Mouse (Mus musculus): Measurements from ENCODE around the gene Axin2.

The Axin2 gene

DNA sequence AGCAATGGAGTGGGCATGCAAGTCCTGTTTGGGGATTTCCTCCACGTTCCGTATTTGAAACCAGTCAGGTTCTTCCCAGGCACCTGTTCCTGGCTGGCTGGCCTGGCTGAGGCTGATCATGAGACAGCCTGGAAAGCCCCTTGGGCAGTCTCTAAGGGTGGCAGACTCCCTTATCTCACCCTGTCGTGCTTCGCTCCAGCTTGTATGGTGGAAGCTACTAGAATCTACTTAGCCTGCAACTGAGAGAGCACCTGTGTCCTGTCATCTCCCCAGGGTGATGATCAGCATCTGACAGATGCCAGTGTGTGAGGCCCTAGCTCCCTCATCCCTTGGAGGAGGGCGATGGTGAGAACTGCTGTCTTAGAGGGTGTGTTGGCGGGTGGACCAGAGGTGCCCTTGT lies 21.7 kb upstream of the Axin2 start:
- POLR2A ChIA-PET: interaction anchor here in 1 of 4 experiments (1.6 to 3.7 kb wide), 2 partner anchors 12 to 28 kb away, joined by 4 to 16 read pairs; no protein-coding TSS in a partner anchor
- CTCF ChIA-PET: interaction anchor here in 1 of 4 experiments (0.5 kb wide), 1 partner anchor 658 kb away, joined by 3 read pairs; no protein-coding TSS in a partner anchor

DNA sequence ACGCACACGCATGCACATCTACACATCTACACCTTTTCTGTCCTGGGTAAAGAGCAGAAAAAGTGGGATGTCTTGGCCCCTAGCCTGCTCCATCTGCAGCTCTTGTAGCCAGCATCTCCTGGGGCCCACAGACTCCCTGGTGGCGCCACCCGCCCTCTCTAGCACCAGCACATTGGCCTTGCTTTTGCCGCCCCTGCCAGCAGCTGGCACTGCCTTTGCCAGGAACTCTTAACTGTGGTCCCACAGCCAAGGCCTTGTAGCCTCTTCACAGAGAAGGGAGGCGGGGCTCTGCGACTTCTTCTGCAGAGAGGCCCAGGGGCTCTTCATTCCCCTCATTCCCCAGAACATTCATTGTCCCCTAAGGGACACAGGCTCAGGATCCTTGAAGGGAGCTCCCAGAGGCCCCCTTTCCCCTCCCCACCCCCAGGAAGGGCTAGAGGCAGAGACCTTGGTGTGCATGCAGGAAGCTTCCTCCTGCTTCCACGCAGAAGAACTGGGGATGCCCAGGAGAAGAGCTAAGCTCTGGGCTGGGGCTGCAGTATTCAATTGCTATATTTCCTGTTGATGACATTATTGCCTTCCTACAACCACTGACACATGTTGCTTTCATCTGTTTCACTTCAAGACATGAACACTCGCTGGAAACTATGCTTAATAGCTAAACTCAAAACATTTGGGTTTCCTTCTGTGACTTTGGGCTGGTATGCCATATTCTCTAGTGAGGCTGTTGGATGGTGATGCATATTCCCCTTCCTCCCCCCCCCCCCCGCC lies 19.2 kb upstream of the Axin2 start:
- ChIA-PET CTCF (interaction anchor here in 2 of 4 experiments (0.9 to 1.3 kb wide), 2 partner anchors 8 to 10 kb away, joined by 3 read pairs; no protein-coding TSS in a partner anchor), POLR2A (interaction anchor here in 1 of 4 experiments (0.6 to 3.7 kb wide), 4 partner anchors 9 to 140 kb away, joined by 3 to 16 read pairs (median 5); no protein-coding TSS in a partner anchor)

GRCm38 (mm10) chr11:108901670-108902069 lies 18.5 kb upstream of the Axin2 start:
- CTCF ChIA-PET: interaction anchor here in 1 of 4 experiments (0.9 kb wide), 1 partner anchor 9 kb away, joined by 3 read pairs; no protein-coding TSS in a partner anchor

GRCm38 (mm10) chr11:108902303-108902702 lies 17.8 kb upstream of the Axin2 start:
- POLR2A ChIA-PET: interaction anchor here in 1 of 4 experiments (1.0 to 3.7 kb wide), 2 partner anchors 8 to 18 kb away, joined by 3 to 16 read pairs; partner anchors contain the start of gene Axin2
- CTCF ChIA-PET: no interaction called here

More at GRCm38 (mm10) chr11:108901670-108902069, 18.5 kb upstream of the Axin2 start:
- POLR2A ChIA-PET: interaction anchor here in 1 of 4 experiments (0.6 to 3.7 kb wide), 4 partner anchors 9 to 139 kb away, joined by 3 to 16 read pairs (median 5); no protein-coding TSS in a partner anchor

DNA sequence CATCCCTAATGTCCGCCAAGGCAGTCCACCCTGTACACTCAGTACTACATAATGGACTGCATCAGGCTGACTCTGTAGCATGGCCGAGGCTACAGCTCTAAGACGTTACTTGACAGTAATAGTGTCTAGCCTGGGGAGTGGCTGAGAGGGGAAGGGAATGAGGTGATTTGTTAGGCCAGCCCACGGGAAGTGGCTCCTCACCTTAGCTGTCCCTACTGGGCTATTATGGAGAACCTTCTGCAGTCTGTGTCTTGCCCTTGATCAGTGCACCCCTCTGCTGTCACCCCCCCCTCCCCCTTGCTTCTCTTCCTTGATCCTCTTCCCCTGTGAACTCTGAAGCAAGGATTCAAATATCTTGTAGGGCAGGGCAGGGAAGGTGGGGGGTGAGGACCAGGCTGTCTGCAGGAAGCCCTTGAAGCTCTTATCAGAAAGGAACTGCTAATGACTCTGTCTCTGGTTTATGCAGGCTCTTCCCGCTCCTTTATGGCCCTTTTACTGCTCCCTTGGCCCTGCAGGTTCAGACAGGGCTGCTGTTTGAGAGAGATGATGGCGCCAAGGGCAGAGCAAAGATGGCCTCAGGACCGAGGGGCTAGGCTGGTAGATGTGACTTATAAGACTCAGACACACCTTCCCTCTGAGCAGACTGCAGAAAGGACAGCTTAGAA lies 13.4 kb upstream of the Axin2 start:
- ChIA-PET CTCF (no interaction called here), POLR2A (interaction anchor here in 1 of 4 experiments (0.9 to 1.3 kb wide), 5 partner anchors 9 to 15 kb away, joined by 3 to 4 read pairs (median 3); no protein-coding TSS in a partner anchor)

DNA sequence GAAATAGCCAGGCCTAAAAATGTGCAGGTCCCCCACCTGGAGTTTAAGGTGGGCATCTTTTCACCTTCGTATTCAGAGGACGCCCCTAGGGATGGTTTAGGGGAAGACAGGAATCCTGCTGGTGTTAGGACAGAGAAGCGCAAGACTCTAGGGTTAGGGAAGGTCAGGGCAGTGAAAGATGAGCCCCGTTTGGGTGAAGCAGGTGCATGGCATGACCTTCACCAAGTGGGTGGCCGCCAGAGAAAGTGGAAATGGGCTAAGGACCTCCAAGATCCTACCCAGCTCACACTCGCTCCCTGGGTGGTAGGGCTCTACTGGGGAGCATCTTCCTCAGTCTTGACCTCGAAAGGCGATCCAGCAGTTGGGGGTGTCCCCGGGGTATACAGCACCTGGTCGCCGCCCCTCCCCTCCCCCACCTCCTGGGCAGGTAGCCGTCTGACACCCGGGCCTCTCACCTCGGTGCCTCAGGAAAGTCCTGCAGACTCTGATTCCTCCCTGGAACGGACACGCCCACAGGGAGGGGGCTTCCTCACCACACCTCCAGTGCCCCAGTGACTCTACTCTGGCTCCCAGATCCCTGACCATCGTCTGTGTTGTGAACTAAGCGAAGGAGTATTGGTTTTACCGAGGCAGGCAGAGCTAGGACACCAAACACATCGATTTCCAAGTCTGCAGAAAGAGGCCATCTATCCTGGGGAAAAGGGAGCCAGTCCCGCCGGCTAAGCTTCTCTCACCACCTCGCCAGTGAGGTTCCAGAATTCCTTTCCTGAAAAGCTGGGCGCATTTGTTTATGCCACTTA lies 10.6 kb upstream of the Axin2 start:
- ChIA-PET CTCF (interaction anchor here in 3 of 4 experiments (0.6 to 0.8 kb wide), 3 partner anchors 9 to 625 kb away, joined by 3 to 4 read pairs (median 3); no protein-coding TSS in a partner anchor), POLR2A (interaction anchor here in 2 of 4 experiments (1.0 to 2.3 kb wide), 9 partner anchors 8 to 561 kb away, joined by 3 to 34 read pairs (median 6); partner anchors contain the start of gene Axin2 (in 2 of the 2))

DNA sequence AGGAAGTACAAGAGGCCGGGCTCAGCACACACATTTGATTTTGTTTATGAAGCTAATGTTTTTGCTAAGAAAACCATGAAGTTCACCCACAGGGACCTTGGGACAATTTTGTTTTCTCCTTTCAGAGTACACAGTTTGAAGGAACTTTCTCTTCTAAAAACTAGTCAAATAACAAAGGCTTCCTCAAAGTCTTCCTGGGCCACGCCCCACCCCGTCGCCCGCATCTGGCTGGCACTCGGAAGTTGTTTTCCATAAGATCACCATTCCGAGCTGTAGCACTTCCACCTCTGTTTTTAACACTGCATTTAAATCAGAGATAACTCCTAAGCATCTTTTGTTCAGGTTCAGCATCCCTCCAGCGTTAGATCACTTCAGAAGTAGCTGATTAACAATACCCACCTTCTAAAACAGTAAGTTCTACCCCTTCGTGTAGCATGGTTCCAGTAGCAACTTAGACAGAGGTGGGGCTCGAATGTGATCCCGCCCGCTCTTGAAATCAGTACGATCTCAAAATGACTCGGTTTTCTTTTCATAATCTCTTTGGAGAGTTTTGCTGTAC lies 9.7 kb upstream of the Axin2 start:
- ChIA-PET CTCF (interaction anchor here in 2 of 4 experiments (0.6 to 1.0 kb wide), 4 partner anchors 9 to 624 kb away, joined by 3 to 4 read pairs (median 3); partner anchors contain the start of gene Axin2 (in 1 of the 2)), POLR2A (interaction anchor here in 3 of 4 experiments (0.5 to 2.3 kb wide), 19 partner anchors 9 to 764 kb away, joined by 3 to 34 read pairs (median 5); partner anchors contain the start of genes Axin2 (in 3 of the 3) and Cep112 (in 1 of the 3))

DNA sequence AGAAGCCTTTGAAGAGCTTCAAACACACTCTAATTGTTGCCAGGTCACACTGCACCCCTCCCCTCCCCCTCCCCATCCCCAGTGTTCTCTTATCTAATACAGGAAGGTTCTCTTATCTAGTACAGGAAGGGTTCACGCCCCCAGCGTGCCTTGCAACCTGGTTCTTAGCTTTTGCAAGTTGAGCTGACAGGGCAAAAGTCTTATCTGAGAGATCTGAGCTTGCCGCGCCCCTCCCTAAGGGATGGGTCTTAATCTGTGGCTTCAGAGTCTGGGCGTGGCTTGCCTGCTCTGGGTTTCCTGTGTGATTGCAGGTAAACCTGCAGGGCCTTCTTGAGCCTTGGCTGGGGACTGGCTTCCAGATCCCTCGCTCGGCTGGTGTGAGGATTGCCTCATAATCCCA lies 9.2 kb upstream of the Axin2 start:
- ChIA-PET POLR2A (interaction anchor here in 3 of 4 experiments (0.5 to 2.3 kb wide), 20 partner anchors 9 to 764 kb away, joined by 3 to 34 read pairs (median 4); partner anchors contain the start of genes Axin2 (in 3 of the 3) and Cep112 (in 1 of the 3)), CTCF (interaction anchor here in 2 of 4 experiments (0.7 to 1.0 kb wide), 3 partner anchors 9 kb away, joined by 3 read pairs; partner anchors contain the start of gene Axin2 (in 2 of the 2))

- POLR2A ChIA-PET: interaction anchor here in 1 of 4 experiments (0.7 to 1.2 kb wide), 2 partner anchors 12 to 15 kb away, joined by 3 to 4 read pairs; no protein-coding TSS in a partner anchor
- CTCF ChIA-PET: interaction anchor here in 1 of 4 experiments (0.5 kb wide), 1 partner anchor 139 kb away, joined by 3 read pairs; no protein-coding TSS in a partner anchor
These were observed 8.0 kb upstream of the Axin2 start for GRCm38 (mm10) chr11:108912174-108912573.

DNA sequence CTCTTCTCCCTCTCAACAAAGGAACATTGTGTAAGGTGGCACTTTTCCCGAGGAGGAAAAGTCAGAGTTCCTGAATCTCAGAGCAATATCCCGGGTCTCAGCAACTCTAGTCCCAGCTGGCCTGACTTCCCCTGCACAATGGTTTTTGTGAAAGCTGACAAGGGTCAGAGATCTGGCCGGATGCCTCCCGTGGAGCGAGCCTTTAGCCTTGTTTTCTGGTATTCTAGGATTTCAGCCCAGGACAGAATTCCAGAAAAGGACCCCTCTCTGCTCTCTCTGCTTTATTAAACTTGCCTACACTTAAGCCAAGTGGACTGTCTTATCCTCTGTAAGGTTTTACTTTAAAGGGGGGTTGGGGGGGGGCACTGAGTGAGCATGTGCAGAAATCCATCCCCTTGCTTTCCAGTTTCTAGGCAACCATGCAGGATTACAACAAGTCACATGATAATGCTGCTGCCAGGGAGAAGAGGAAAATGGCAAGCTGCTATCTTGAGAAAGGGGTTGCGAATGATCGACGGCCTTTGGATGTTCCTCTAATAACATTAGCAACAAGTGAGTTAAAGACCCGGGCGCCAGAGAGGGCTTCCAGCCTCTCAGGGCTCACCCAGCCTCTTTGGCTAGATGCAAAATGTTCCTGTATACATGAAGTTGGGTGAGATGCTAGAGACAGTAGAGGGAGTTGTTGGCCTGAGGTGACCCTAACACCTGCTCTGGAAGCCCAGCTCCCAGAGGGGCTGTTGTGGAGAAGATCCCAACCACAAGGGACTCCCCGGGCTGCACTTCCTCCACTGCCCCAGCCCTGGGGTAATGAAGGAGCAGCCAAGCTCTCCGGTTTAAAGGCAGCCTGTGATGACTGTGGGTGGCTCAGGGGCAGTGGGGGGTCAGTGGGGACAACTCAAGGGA lies 2.5 kb upstream of the Axin2 start:
- ChIA-PET POLR2A (interaction anchor here in 2 of 4 experiments (0.5 to 1.5 kb wide), 7 partner anchors 9 to 1636 kb away, joined by 3 to 6 read pairs (median 4); no protein-coding TSS in a partner anchor), CTCF (interaction anchor here in 2 of 4 experiments (0.5 to 0.7 kb wide), 3 partner anchors 1401 to 1785 kb away, joined by 3 to 8 read pairs (median 6); no protein-coding TSS in a partner anchor)

- ChIA-PET POLR2A (interaction anchor here in 2 of 4 experiments (0.5 to 3.1 kb wide), 10 partner anchors 8 to 1417 kb away, joined by 3 to 34 read pairs (median 3); partner anchors contain the start of genes Abca5 (in 1 of the 2) and Cep112 (in 1 of the 2)), CTCF (interaction anchor here in 3 of 4 experiments (0.6 to 0.9 kb wide), 3 partner anchors 10 to 14 kb away, joined by 3 read pairs; no protein-coding TSS in a partner anchor)
These were observed 722 bp downstream of the Axin2 start for GRCm38 (mm10) chr11:108920636-108921505.

- ChIA-PET CTCF (interaction anchor here in 1 of 4 experiments (0.5 kb wide), 1 partner anchor 1783 kb away, joined by 3 read pairs; no protein-coding TSS in a partner anchor), POLR2A (interaction anchor here in 2 of 4 experiments (1.2 to 3.1 kb wide), 5 partner anchors 11 to 22 kb away, joined by 3 to 34 read pairs (median 6); no protein-coding TSS in a partner anchor)
These were observed 1.6 kb downstream of the Axin2 start for GRCm38 (mm10) chr11:108921506-108922455.

DNA sequence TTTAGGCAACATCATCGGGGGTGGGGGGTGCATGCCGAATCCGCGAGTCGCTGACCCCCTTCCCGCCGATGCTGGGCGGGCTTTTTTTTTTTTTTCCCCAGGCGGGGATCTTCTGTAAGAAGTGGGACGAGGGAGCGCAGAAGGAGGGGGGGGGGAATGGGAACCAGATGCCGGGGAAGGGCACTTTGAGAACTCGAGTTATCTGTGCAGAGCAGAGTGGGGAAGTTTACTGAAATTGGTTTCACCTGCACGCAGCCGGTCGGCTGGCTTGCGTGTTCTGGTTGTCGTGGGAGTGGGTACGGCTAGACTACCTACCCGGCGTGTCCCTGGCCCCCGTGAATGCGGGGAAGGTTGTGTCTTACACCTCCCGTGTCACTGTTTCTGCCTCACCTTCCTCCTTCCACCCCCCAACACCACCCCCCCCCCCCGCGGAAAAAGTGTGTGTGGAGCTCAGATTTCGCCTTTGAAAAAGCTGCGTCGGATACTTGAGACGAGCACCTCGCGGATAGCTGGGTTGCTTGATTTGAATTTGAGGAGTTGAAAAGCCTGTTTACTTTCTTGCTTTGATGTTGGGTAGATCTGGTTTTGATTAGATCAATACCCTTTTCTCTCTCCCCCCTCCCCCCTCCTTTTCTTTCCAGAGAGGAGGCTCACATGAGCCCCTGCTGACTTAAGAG lies 2.5 kb downstream of the Axin2 start:
- ChIA-PET POLR2A (interaction anchor here in 3 of 4 experiments (0.6 to 3.1 kb wide), 15 partner anchors 8 to 1474 kb away, joined by 3 to 34 read pairs (median 4); no protein-coding TSS in a partner anchor), CTCF (interaction anchor here in 3 of 4 experiments (0.5 to 1.2 kb wide), 3 partner anchors 19 to 1784 kb away, joined by 3 to 9 read pairs (median 4); no protein-coding TSS in a partner anchor)
